Mouse (Mus musculus) intestine, embryonic 15.5 days (tissue): Measurements from ENCODE around the gene B4galt3. TPM values are rescaled to one million over a fixed set of nuclear protein-coding genes. Genes with fewer than 3 reads are reported as not detected.

ENCODE experiments used
- ATAC-seq: fragments of 200-750 bp; cut with Nextera tagmentation; 2 replicates; pipeline ENCODE4 v1.8.0; 2017; ENCODE audit warnings: moderate TSS enrichment, moderate library complexity
- H3K27ac ChIP-seq: fragments of 300-500 bp; sonication (generic); 2 replicates; pipeline ENCODE4 v1.5.1; 2015; ENCODE audit warnings: mild to moderate bottlenecking, inconsistent platforms
- H3K27me3 ChIP-seq: fragments of 300-500 bp; sonication (generic); replicated peaks from 2 replicates; pipeline ENCODE4 v1.6.1; 2015; ENCODE audit warnings: inconsistent platforms
- H3K36me3 ChIP-seq: fragments of 300-500 bp; sonication (generic); 2 replicates; pipeline ENCODE4 v1.6.1; 2015; ENCODE audit warnings: inconsistent platforms
- H3K4me1 ChIP-seq: fragments of 300-500 bp; sonication (generic); replicated peaks from 2 replicates; pipeline ENCODE4 v1.6.1; 2015; ENCODE audit warnings: inconsistent platforms
- H3K4me2 ChIP-seq: fragments of 300-500 bp; sonication (generic); replicated peaks from 2 replicates; pipeline ENCODE4 v1.6.1; 2015; ENCODE audit warnings: mild to moderate bottlenecking, inconsistent platforms
- H3K4me3 ChIP-seq: fragments of 300-500 bp; sonication (generic); replicated peaks from 2 replicates; pipeline ENCODE4 v1.5.1; 2015; ENCODE audit warnings: inconsistent platforms
- H3K9ac ChIP-seq: fragments of 300-500 bp; sonication (generic); 2 replicates; pipeline ENCODE4 v1.6.1; 2015; ENCODE audit warnings: inconsistent platforms
- H3K9me3 ChIP-seq: fragments of 300-500 bp; sonication (generic); 2 replicates; pipeline ENCODE4 v1.6.1; 2016; ENCODE audit warnings: inconsistent platforms
- WGBS: fragments of 180-500 bp; shearing (Covaris S2); methylation state at CpG from one replicate; pipeline ENCODE4 v1.1.7; 2015; 5-methylcytosine and 5-hydroxymethylcytosine counted together
- polyA plus RNA-seq: library from polyadenylated mRNA; unstranded; fragments of >200 nt; fragmentation: Nextera tagmentation; extraction: Ambion mirVana; gene quantifications from 2 replicates; pipeline ENCODE4 v1.2.1, GENCODE M21; 2015

Gene B4galt3
- polyA plus RNA-seq, 1 experiment from 2014 or later, result 54.5 TPM

DNA sequence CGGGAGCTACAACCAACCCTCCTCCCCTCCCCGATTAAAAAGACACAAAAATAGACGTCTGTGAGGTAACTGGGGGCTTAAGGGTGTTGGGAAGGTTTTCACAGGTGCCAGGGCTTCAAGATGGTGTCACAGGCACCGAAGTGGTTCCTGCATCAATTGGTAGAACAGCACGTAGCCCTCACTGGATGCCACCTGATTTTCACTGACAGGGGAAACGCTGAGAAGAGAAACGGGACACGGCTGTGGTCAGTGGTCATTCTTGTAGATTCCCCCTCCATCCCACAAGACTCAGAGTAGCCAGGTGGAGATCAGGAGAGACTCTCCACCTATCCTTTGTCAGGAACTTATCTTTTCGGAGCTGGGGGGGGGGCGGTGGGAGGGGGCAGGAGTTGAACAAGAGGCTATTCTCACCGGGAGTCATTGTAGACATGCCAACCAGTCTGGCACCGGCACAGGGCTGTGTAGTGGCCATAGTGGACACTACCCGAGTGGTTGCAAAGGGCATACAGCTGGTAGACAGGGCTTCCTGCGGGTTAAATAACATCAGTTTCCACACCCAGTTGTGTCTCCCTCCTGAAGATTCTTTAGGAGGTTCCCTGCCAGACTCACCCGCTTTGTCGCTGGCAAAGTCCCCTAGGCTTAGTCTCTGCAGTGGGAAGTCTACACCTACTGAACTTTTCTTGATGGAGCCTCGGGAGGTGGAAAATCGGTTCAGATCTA is 12.1 kb downstream of the B4galt3 start:
- WGBS, result 76% methylated on average over 18 of the region's 18 CpGs
- no peaks in the 10 kb centered on the region for H3K9me3 ChIP-seq
- H3K4me1 ChIP-seq, result peaks cover 32% of the 10 kb centered on the region
- 0 out of 2 replicates have a peak overlapping the region, but pooled peaks have one; percentile 89 for H3K27ac ChIP-seq
- H3K36me3 ChIP-seq, result peaks cover 18% of the 10 kb centered on the region; the same call in 1 of the 2 replicates
- H3K27me3 ChIP-seq, result no peaks in the 10 kb centered on the region
- H3K4me3 ChIP-seq, result no peak overlapping the region
- no peak for ATAC-seq
- H3K9ac ChIP-seq, result no peak overlapping the region
- H3K4me2 ChIP-seq, result peak overlapping the region; percentile 87; the same call in 1 of the 2 replicates

DNA sequence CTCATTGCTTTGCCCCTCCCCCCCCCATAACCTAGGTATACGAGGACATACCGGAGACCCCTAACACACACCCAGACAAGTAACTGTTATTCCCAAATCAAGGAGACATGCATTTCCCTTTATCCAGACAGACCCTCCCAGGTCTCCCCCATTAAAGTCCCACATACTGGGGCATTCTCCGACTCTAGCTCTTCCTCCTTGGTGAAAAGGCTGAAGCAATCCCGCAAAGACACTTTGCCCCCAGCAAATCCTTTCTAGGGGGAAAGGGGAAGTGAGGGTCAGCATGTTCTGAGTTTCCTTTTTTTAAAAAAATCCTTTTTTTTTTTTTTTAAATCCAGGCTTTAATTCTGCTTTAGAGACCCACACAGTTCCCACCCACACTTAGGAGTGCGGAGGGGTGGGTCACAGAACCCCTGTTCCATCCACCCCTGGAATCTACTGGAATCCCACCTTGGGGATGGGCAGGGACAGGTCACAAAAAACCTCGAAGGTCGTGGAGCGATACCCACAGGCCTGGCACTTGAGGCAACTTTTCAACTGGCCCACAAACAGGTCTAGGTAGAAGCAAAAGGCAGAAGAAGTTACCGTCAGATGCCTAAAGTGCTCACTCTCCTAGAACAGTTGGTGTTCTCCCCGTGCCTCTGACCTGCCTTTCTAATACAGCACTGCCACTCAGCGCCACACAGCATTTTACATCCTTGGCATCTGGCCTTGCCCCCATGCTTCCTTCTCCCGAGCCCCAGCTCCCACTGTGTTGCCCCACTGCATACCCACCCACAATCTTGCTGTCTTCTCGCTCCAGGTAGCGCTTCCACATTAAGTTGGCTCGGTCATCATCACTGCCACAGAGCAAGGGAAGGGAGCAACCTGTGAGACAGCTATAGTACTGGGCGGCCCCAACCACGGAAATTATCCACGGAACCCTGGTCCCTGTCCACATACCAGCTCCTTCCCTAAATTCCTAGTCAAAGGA is 13.3 kb downstream of the B4galt3 start:
- Histone ChIP-seq H3K4me2 (no peak overlapping the region), H3K27ac (no peak overlapping the region), H3K27me3 (no peaks in the 10 kb centered on the region), H3K9ac (no peak overlapping the region), H3K4me3 (no peak overlapping the region), H3K4me1 (peaks cover 36% of the 10 kb centered on the region), H3K36me3 (peaks cover 18% of the 10 kb centered on the region; the same call in 1 of the 2 replicates), H3K9me3 (no peaks in the 10 kb centered on the region)
- no peak for ATAC-seq
- 92% methylated on average over 18 of the region's 18 CpGs for WGBS

DNA sequence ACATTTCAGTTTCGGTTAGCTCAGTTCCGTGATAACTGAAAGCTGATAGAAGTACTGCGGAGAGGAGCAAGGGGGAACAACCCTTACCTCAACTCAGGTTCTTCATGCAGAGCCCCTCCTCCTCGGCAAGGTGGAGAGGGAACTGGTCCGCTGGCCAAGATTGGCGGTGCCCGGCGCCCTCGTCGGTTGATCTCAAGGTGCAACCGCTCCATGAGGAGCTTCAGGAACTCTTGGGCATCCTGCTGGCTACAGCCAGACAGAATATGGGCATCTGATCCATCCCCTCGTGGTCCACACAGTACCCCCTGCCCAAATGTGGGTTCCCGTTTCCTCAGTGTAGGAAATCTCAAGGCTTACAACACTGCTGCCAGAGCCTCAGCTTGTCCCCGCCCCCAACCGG is 14.4 kb downstream of the B4galt3 start:
- ATAC-seq, result no peak
- Histone ChIP-seq H3K36me3 (peaks cover 27% of the 10 kb centered on the region), H3K4me2 (peak overlapping the region; percentile 6; the same call in 1 of the 2 replicates), H3K4me3 (no peak overlapping the region), H3K4me1 (peaks cover 33% of the 10 kb centered on the region), H3K9me3 (no peaks in the 10 kb centered on the region), H3K27me3 (no peaks in the 10 kb centered on the region), H3K9ac (no peak overlapping the region), H3K27ac (no peak overlapping the region)
- 91% methylated on average over 15 of the region's 15 CpGs for WGBS

DNA sequence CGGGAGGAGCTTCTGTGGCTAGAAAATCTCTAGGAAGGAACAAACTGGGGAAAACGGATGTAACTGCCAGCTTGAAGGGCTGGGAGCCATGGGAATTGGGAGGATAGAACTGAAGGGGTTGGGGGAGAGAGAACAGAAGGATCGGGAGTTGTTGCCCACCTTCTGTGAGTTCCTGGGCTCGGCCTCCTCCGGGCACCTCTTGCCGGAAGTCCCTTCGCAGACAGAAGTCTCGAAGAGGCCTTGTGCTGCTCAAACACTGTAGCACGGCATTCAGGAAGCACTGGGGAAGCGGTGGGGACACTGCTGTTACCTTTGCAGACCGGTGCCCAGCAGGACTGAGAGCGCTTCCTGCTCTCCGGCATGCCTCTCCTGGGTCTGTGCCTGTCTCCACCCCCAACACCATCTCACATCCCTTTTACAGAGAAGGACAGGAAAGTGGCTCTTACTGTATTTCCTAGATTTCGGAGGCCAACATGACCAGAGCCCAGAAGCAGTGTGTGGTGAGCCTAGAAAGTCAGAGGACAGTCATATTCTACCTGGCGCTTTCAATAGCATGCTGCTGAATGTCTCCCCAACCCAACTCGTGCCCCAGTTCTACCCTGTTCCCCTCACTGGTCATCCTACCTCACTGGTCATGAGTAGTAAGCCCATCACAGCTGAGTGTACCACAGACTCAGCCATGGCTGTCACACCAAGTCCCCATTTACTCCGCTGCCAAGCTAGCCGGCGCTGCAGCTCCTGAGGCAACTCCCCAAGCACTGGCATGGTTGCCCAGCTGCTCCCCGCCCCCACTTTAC is 15.2 kb downstream of the B4galt3 start:
- H3K9me3 ChIP-seq, result no peaks in the 10 kb centered on the region
- H3K27me3 ChIP-seq, result no peaks in the 10 kb centered on the region
- H3K27ac ChIP-seq, result 0 out of 2 replicates have a peak overlapping the region, but pooled peaks have one; percentile 3
- H3K4me3 ChIP-seq, result no peak overlapping the region
- H3K9ac ChIP-seq, result no peak overlapping the region
- H3K4me2 ChIP-seq, result peak overlapping the region; percentile 6; the same call in 1 of the 2 replicates
- no peak for ATAC-seq
- WGBS, result 87% methylated on average over 20 of the region's 20 CpGs
- H3K4me1 ChIP-seq, result peaks cover 26% of the 10 kb centered on the region
- peaks cover 32% of the 10 kb centered on the region for H3K36me3 ChIP-seq

DNA sequence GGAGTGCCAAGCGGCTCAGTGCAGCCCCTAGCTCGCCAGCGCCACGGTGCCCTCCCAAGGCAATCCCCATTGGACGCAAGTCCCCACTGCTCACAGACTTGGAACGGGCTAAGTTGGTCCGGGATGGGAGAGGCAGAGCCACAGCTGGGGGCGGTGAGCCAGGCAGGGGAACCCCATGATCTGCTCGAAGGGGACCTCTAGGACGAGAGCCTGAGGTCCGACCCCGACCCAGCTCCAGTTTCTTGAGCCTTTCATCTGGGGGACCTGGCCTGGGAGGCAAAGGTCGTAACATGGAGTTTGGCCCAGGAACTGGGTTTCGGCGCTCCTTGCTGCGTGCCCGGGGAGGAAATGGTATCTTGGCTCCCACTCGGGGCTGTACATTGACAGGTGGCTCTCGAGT is 16.4 kb downstream of the B4galt3 start:
- Histone ChIP-seq H3K4me1 (peaks cover 22% of the 10 kb centered on the region), H3K9me3 (no peaks in the 10 kb centered on the region), H3K4me3 (peak overlapping the region; percentile 99; the same call in 1 of the 2 replicates), H3K27me3 (no peaks in the 10 kb centered on the region), H3K36me3 (peaks cover 32% of the 10 kb centered on the region), H3K4me2 (peak overlapping the region; percentile 81; the same call in 1 of the 2 replicates), H3K9ac (peak overlapping the region; percentile 2; the same call in 1 of the 2 replicates), H3K27ac (no peak overlapping the region)
- WGBS, result 87% methylated on average over 19 of the region's 19 CpGs
- no peak for ATAC-seq

DNA sequence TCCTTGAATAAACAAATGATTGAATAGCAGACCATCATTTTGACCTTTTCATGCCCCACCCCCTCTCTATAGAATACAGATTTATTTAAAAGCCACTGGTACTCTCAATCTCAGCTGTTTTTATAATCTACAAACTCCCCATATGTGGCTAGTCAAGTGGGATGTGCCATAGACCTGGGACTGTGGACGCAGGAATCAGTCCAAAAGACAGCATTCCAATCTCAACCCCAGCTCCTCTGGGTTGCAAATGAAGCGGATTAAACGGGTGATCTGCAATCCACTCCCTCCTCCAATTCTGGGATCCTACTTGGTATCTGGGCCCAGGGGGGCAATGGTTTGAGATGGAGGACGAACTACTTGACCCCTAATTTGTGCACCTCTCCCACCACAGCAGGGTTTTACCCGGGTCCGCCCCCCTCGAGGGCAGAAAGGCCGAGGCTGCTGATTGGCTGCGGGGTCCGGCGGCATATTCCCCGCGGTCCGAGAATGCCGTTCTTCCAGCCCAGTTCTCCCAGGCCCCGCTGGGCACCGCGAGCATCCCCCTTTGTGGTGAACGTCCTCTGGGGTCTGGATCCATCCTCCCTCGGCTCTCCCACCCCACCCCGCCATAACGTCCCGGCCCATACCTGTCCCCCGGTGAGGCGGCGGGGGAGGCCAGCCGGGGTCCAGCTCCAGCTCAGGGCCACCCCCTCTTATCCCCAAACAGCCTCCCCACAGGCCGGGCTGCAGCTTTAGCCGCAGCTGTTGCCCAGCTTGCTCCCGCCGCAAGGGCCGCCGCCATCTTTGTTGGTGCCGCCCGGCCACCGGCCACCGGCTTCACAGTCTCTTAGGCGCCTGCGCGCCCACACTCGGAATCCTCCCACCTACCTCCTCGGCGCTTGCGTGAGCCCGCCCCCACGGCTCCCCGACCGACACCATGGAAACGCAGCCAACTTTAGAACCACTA is 17.3 kb downstream of the B4galt3 start, which contains the start of gene Usp21:
Usp21 (minus strand) TSS at position 856 of the 946 bp plus-strand sequence.
- H3K4me2 ChIP-seq, result peak within 1 kb of the TSS; percentile 81
- WGBS, result under 1% methylated on average over 49 of the region's 49 CpGs
- peaks cover 15% of the 10 kb centered on the region for H3K4me1 ChIP-seq
- H3K27me3 ChIP-seq, result no peaks in the 10 kb centered on the region
- peaks cover 28% of the 10 kb centered on the region for H3K36me3 ChIP-seq
- peak within 1 kb of the TSS; percentile 91 for H3K27ac ChIP-seq
- peak within 1 kb of the TSS; percentile 95 for H3K9ac ChIP-seq
- H3K4me3 ChIP-seq, result peak within 1 kb of the TSS; percentile 99
- H3K9me3 ChIP-seq, result no peaks in the 10 kb centered on the region
- ATAC-seq, result peak; percentile 96

DNA sequence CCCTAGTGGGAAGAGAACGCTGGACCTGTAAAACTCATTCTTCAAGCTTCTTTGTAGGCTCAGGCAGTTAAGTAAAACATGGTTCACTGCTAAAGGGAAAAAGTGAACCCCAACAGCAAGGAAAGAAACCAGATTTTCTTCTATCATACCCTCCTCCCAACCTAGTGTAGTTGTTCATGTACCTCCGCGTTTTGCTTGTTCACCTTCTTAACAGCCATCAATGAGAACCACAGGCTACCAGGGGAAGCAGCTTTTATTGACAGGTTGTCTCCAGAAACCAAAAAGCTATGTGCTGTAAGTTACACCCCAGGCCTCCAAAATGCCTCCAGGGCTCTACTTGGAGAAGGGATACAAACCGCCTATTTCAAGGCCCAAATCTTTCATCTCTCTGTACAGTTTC is 18.2 kb downstream of the B4galt3 start:
- Histone ChIP-seq H3K27ac (peak overlapping the region; percentile 18; the same call in 1 of the 2 replicates), H3K4me2 (peak overlapping the region; percentile 81), H3K4me3 (peak overlapping the region; percentile 99; the same call in 1 of the 2 replicates), H3K36me3 (peaks cover 25% of the 10 kb centered on the region; the same call in 1 of the 2 replicates), H3K9ac (no peak overlapping the region), H3K27me3 (no peaks in the 10 kb centered on the region), H3K4me1 (peaks cover 16% of the 10 kb centered on the region), H3K9me3 (no peaks in the 10 kb centered on the region)
- no peak for ATAC-seq
- 65% methylated on average over 4 of the region's 4 CpGs for WGBS

DNA sequence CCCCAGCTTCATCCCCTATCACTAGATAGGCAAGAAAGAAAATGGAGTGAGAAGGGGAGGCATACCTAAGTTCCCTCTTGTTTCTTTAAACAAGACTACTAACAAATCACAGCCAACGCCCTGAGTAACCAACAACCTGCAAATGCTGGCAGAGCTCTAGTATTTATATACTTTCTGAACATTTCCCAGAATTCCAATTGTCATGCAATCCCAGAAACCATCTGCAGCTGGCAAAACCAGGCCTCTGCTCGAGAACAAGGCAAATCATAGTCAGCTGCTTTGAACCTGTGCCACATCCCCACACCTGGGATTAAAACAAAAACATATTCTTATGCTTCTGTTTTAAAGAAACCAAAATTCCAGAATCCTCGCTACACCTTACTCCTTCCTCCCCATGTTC is 23.2 kb downstream of the B4galt3 start:
- no peak overlapping the region for H3K27ac ChIP-seq
- H3K4me2 ChIP-seq, result peak overlapping the region; percentile 66
- H3K9me3 ChIP-seq, result no peaks in the 10 kb centered on the region
- H3K4me1 ChIP-seq, result peaks cover 3% of the 10 kb centered on the region; the same call in 1 of the 2 replicates
- ATAC-seq, result no peak
- WGBS, result 84% methylated on average over 3 of the region's 3 CpGs
- no peak overlapping the region for H3K9ac ChIP-seq
- no peaks in the 10 kb centered on the region for H3K27me3 ChIP-seq
- peaks cover 15% of the 10 kb centered on the region; the same call in 1 of the 2 replicates for H3K36me3 ChIP-seq
- no peak overlapping the region for H3K4me3 ChIP-seq

DNA sequence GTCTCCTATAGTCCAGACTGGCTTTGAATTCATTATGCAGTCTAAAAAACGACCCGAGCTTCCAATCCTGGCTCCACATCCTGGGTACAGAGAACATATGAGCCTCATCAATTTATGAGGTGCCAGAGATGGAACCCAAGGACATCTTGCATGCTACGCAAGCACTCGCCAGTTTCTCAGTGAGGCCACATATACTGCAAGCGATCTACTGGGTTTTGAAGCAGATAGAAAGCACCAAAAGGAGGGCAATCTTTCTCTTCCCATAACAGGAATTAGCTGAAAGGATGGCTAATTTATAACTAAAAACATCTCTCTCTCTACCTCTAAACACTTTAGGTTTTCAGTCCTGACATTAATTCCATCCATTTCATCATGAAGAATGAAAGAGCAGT is 23.8 kb downstream of the B4galt3 start:
- ATAC-seq, result no peak
- Histone ChIP-seq H3K27me3 (no peaks in the 10 kb centered on the region), H3K4me3 (peak overlapping the region; percentile 71), H3K4me2 (peak overlapping the region; percentile 66), H3K9me3 (no peaks in the 10 kb centered on the region), H3K4me1 (peaks cover 3% of the 10 kb centered on the region; the same call in 1 of the 2 replicates), H3K27ac (peak overlapping the region; percentile 97; the same call in 1 of the 2 replicates), H3K36me3 (peaks cover 10% of the 10 kb centered on the region; the same call in 1 of the 2 replicates), H3K9ac (peak overlapping the region; percentile 78)
- 33% methylated on average over 5 of the region's 5 CpGs for WGBS

DNA sequence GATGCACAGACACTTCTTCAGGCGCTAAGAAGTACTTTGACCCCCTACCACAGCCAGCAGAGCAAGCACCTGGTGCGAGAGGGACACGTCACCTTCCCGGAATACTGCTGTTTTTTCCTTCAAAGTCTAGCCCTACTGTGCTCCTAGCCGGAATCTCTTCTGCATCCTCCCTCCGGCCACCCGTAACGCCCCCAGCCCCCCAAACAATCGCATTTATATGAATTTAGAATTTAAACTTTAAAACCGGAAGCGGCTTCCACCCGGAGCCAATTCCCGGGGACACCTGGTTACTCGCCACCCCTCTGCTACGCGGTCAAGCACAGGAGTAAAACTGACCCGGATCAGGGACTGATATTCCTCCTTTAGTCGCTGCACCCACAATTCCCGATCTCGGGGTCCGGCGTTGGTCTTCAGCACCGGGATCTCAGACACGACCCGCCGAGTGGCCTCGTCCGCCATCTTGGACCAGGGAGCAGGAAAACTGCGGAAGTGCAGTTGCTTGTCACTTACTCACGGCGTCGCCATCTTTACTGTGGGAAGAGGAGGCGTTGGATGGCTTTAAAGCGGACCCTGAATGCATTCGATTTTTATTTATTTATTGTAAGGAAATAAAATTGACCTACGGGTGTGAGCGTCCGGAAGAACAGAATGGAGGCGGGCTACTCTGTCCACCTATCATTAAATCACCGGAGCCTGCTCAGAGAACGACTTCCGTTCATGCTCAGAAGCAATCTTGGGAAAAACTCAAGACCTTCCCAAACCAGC is 24.4 kb downstream of the B4galt3 start, which contains the start of gene Ufc1:
Ufc1 (minus strand) TSS at position 727 of the 765 bp plus-strand sequence.
- ATAC-seq, result peak; percentile 90
- Histone ChIP-seq H3K36me3 (peaks cover 6% of the 10 kb centered on the region; the same call in 1 of the 2 replicates), H3K27me3 (no peaks in the 10 kb centered on the region), H3K9me3 (no peaks in the 10 kb centered on the region), H3K4me3 (peak within 1 kb of the TSS; percentile 71), H3K9ac (peak within 1 kb of the TSS; percentile 78), H3K27ac (peak within 1 kb of the TSS; percentile 97), H3K4me2 (peak within 1 kb of the TSS; percentile 66), H3K4me1 (peaks cover 3% of the 10 kb centered on the region; the same call in 1 of the 2 replicates)
- WGBS, result under 1% methylated on average over 42 of the region's 42 CpGs
